Mouse (Mus musculus) heart, adult 18-20 months (tissue): ENCODE measurements around the gene Snai1. TPM values are rescaled to one million over a fixed set of nuclear protein-coding genes. Genes with fewer than 3 reads are reported as not detected.

Source experiments
- DNase-seq, 2 experiments: peaks; one replicate each; pipeline ENCODE4 v3.0.0; 2021 to 2022; ENCODE audit warnings: mixed read lengths in 1 of 2
- total RNA-seq, 2 experiments: library from RNA; stranded (reverse); gene quantifications; 2 replicates each; pipeline ENCODE4 v1.2.3; 2021

The Snai1 gene
- total RNA-seq, 2 experiments from 2014 or later: 1.2 to 2.1 TPM

GRCm38 (mm10) chr2:167551342-167551920 is 13.4 kb downstream of the Snai1 start:
- DNase-seq: no peak

- DNase-seq: no peak
Observed at GRCm38 (mm10) chr2:167552292-167552691, 14.3 kb downstream of the Snai1 start.

- DNase-seq: peak; percentile 58 to 67
Observed at GRCm38 (mm10) chr2:167552927-167553402, 15.0 kb downstream of the Snai1 start.

- no peak for DNase-seq
Observed at GRCm38 (mm10) chr2:167555766-167556165, 17.8 kb downstream of the Snai1 start.

- DNase-seq: no peak
Observed at GRCm38 (mm10) chr2:167559413-167559812, 21.4 kb downstream of the Snai1 start.

- no peak for DNase-seq
Observed at GRCm38 (mm10) chr2:167562101-167562500, 24.1 kb downstream of the Snai1 start.

- no peak for DNase-seq
Observed at GRCm38 (mm10) chr2:167563035-167563434, 25.0 kb downstream of the Snai1 start.

- DNase-seq: no peak
Observed at GRCm38 (mm10) chr2:167563703-167564102, 25.7 kb downstream of the Snai1 start.

GRCm38 (mm10) chr2:167564551-167565311 is 26.7 kb downstream of the Snai1 start:
- DNase-seq: no peak

GRCm38 (mm10) chr2:167565312-167565656 is 27.3 kb downstream of the Snai1 start:
- DNase-seq: no peak

- peak; percentile 83 to 91 for DNase-seq
Observed at GRCm38 (mm10) chr2:167565682-167566081, 27.7 kb downstream of the Snai1 start.

GRCm38 (mm10) chr2:167568112-167568511 is 30.1 kb downstream of the Snai1 start:
- no peak for DNase-seq

GRCm38 (mm10) chr2:167569934-167570651 is 32.1 kb downstream of the Snai1 start:
- peak; percentile 89 to 93 for DNase-seq

- peak in 1 of 2 experiments; percentile 20 for DNase-seq
Observed at GRCm38 (mm10) chr2:167570815-167571214, 32.8 kb downstream of the Snai1 start.

GRCm38 (mm10) chr2:167571442-167572220 is 33.6 kb downstream of the Snai1 start:
- no peak for DNase-seq

GRCm38 (mm10) chr2:167574814-167575213 is 36.8 kb downstream of the Snai1 start:
- peak; percentile 77 to 89 for DNase-seq

GRCm38 (mm10) chr2:167575581-167575980 is 37.6 kb downstream of the Snai1 start:
- DNase-seq: no peak

GRCm38 (mm10) chr2:167576121-167576620 is 38.2 kb downstream of the Snai1 start:
- no peak for DNase-seq

GRCm38 (mm10) chr2:167577186-167577785 is 39.3 kb downstream of the Snai1 start:
- DNase-seq: no peak

- DNase-seq: no peak
Observed at GRCm38 (mm10) chr2:167578521-167578920, 40.5 kb downstream of the Snai1 start.

GRCm38 (mm10) chr2:167583161-167583952 is 45.4 kb downstream of the Snai1 start:
- no peak for DNase-seq
